Mouse (Mus musculus): ENCODE data around the gene Zfp605.
A peak's percentile ranks its signal among the peaks of the same experiment; 100 is the strongest.
"Not testable (repeated sequence)": the region's sequence is repeated elsewhere in the genome, so short reads cannot be mapped to it uniquely, and the experiment has no call there.

Zfp605 gene

GRCm38 (mm10) chr5:110109991-110110441, at the start of gene Zfp605:
Zfp605 (plus strand) TSS chr5:110110092.
- DNase-seq (ENCODE audit: low spot score) = peak; percentile 77

DNA sequence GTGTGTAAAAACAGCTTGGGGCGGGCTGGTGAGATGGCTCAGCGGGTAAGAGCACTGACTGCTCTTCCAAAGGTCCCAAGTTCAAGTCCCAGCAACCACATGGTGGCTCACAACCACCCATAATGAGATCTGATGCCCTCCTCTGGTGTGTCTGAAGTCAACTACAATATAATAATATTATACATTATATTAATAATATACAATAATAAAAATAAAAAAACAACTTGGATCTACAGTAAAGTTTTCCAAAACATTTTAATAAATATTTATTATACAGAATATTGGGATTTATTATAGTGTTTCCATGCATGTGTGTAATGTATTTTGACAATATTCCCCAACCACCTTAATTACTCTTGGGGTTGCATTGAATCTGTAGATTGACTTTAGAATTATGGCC, 37.5 kb upstream of the Zfp605 start, which contains the start of gene Gm17655:
Gene Gm17655 (minus strand): TSS at position 101 of the 400 bp plus-strand sequence.
- DNase-seq (ENCODE audit: low spot score) = not testable (repeated sequence)

GRCm38 (mm10) chr5:110082961-110083360, 26.9 kb upstream of the Zfp605 start:
- DNase-seq (ENCODE audit: low spot score) = no peak

- no peak for DNase-seq (ENCODE audit: low spot score)
Measured at GRCm38 (mm10) chr5:110086161-110086866, 23.6 kb upstream of the Zfp605 start.

- DNase-seq (ENCODE audit: low spot score) = no peak
Measured at GRCm38 (mm10) chr5:110091546-110091945, 18.3 kb upstream of the Zfp605 start.

- DNase-seq (ENCODE audit: low spot score) = peak; percentile 85
Measured at GRCm38 (mm10) chr5:110094030-110094846, 15.7 kb upstream of the Zfp605 start, which contains the start of gene Gm35315. Gm35315 (minus strand) TSS chr5:110094420.

DNA sequence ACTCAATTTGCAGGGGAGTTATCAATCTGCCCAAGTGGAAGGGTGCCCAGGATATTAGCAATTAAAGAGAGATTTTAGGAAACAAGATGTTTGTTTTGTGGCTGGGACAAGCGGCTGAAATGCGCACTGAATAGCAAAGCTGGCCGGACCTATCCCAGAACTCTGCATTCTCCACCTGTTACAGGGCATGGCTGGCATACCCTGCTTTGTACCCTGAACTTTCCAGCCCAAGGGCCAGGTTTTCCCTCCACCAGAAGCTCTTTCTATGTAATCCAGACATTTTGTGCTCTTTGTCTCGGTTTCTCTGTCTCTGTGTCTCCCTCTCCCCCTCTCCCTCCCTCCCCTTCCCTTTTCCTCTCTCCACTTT, 15.1 kb upstream of the Zfp605 start:
- no peak for DNase-seq (ENCODE audit: low spot score)

- DNase-seq (ENCODE audit: low spot score) = no peak
Measured at GRCm38 (mm10) chr5:110098991-110099477, 10.9 kb upstream of the Zfp605 start.

- DNase-seq (ENCODE audit: low spot score) = no peak
Measured at GRCm38 (mm10) chr5:110099656-110100580, 10.0 kb upstream of the Zfp605 start, which contains the start of gene Plcxd1. Plcxd1 (plus strand) TSS chr5:110099969.

DNA sequence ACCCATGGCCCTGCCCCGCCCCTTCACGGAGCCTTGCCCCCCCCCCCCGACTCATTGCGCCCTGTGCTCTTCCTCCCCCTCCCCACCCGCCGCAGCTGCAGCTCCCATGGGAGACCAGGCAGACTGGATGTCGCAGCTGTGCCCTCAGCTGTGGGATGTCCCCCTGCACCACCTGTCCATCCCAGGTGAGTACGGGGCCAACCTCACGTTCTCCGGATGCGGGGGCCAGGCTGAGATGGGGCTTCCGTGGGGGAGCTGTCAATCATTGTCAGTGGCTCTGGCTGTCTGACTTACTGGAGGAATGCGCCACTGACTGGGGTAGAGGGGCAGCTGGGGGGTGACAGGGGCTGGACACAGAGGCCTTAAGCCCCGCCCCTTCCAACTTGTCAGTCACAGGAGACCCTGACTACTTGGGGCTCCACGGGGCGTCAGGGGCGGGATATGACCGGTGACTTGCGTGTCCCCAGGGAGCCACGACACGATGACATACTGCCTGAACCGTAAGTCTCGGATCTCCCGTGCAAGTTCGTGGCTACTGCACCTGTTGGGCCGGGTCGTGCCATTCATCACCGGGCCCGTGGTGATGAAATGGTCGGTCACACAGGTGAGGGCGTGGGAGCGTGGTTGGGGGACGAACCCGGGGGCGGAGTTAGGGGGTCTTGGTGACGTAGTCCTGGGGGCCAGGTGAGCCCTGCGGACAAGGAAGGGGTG, 8.8 kb upstream of the Zfp605 start:
- DNase-seq (ENCODE audit: low spot score) = peak; percentile 54

- peak; percentile 35 for DNase-seq (ENCODE audit: low spot score)
Measured at GRCm38 (mm10) chr5:110101716-110102347, 8.1 kb upstream of the Zfp605 start.

DNA sequence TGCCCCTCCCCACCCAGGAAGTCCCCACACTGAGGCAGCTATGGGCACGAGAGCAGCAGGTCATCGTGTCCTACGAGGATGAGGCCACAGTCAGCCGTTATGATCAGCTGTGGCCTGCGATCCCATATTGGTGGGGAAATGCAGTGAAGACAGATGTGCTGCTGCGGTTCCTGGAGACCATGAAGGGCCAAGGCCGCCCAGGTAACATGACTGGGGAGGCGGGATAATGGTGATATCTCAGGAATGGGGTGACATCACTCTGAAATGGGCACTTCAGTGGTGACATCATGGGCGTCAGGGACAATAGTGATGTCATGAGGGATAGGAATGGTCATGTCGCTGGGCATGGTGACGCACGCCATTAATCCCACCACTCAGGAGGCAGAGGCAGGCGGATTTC, 7.5 kb upstream of the Zfp605 start:
- no peak for DNase-seq (ENCODE audit: low spot score)

GRCm38 (mm10) chr5:110102853-110103625, 6.9 kb upstream of the Zfp605 start:
- no peak for DNase-seq (ENCODE audit: low spot score)

GRCm38 (mm10) chr5:110103901-110104615, 5.8 kb upstream of the Zfp605 start:
- DNase-seq (ENCODE audit: low spot score) = no peak

DNA sequence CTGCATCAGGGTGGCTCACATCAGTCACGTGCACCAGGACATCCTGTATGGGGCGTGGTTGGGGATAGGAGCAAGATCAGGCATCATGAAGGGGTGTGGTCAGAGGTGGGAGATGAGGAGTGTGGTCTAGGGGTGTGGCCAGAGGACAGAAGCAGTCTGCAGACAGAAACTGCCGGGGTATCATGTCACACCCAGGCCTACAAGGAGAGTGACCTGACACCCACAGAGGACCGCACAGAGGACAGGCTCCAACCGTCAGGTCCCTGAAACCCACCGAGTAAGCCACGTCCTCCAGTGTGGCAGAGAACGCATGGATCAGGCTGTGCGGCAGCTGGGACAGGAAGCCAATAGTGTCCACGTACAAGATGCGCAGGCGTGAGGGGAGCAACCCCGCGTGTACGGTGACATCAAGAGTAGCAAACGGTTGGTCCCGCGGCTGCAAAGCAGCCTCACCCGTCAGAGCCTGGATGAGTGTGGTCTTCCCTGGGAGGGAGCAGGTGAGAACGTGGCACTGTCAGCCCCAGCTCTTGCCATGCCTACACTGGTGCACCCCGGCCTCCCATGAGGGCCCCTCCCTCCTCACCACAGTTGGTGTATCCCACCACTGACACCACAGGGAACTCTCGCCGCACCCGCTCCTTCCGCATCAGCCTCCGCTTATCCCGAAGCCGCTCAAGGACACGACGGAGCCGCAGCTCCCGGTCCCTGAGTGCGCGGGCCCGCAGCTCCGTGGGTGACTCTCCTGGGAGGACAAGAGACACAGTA, 5.1 kb upstream of the Zfp605 start:
- DNase-seq (ENCODE audit: low spot score) = no peak

DNA sequence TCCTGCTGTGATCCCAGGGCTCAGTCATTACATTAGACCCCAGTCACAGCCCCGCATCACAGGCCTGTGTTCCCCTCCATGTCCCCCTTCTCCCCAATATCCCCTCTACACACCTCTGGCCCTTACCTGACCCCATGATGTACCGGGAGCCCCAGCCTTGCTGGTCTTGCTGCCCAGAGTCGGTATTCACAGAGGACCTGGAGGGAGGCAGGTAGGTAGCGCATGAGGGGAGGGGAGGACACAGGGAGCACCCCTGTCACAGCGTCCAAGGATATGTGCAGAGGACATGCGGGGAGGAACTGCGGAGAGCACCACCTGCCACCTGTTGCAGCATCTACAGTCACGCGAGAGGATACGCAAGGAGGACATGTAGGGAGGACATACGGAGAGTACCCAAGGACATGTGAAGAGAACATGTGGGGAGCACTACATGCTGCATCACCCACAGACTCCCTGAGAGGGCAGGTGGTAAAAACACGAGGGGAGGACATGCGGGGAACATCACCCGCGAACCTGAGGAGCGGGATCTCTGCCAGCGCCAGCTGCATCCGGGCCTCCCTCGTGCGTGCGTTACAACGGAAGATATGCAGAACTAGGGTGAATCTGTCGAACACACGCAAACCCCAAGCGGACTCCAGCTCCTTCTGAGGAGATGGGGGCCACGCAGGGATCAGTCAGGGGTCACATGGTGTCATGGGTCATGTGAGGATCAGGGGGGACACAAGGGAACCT, 3.6 kb upstream of the Zfp605 start:
- no peak for DNase-seq (ENCODE audit: low spot score)

DNA sequence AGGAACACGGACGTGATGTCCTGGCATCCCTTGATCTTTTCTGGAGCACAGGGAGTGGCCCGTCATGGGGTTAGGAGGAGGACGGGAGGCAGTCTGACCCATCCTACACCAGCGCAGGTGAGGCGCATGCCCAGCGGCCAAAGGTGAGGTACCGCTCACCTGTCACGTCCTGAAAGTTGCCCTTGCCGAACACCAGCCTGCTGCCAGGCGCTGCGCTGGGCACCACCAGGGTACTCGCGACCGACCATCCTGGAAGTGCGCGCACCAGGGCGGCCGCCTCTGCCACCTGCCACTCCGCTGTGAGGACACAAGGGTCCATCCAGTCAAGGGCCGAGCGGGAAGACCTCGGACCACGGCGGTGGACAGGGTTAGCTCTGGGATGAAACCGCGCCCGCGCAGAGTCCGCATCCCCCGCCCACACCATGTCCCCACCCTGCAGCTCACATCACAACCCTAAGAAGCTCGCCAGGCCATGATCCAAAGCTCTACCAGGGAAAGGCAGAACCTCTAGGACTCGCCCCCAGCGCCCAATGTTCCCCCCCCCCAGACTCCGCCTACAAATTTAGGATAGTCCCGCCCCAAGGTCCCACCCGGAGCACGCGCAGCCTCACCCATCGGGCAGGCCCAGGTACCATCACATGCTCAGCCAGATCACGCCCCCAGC, 2.9 kb upstream of the Zfp605 start:
- no peak for DNase-seq (ENCODE audit: low spot score)

All from T-cell, adult 2 months (primary cell).